Mouse (Mus musculus) liver, embryonic 16.5 days (tissue): ENCODE measurements around the gene Gm35134. TPM values are rescaled to one million over a fixed set of nuclear protein-coding genes. Genes with fewer than 3 reads are reported as not detected.
"Not testable (repeated sequence)": the region's sequence is repeated elsewhere in the genome, so short reads cannot be mapped to it uniquely, and the experiment has no call there.

ENCODE experiments used
- ATAC-seq: fragments of 200-750 bp; cut with Nextera tagmentation; 2 replicates; pipeline ENCODE4 v1.8.0; 2017; ENCODE audit warnings: low read depth, mild to moderate bottlenecking, moderate number of reproducible peaks, moderate library complexity
- H3K27ac ChIP-seq: fragments of 300-500 bp; sonication (generic); 2 replicates; pipeline ENCODE4 v1.5.1; 2014; ENCODE audit warnings: mild to moderate bottlenecking, low read length
- H3K27me3 ChIP-seq: fragments of 300-500 bp; sonication (generic); 2 replicates; pipeline ENCODE4 v1.6.1; 2014; ENCODE audit warnings: low read depth, low read length, mixed read lengths; ENCODE audit not compliant: control insufficient read depth, insufficient read depth
- H3K36me3 ChIP-seq: fragments of 300-500 bp; sonication (generic); 2 replicates; pipeline ENCODE4 v1.6.1; 2014; ENCODE audit warnings: mild to moderate bottlenecking; ENCODE audit not compliant: control insufficient read depth, insufficient read depth
- H3K4me1 ChIP-seq: fragments of 300-500 bp; sonication (generic); 2 replicates; pipeline ENCODE4 v1.6.1; 2014; ENCODE audit warnings: low read depth, low read length, mixed read lengths; ENCODE audit not compliant: control insufficient read depth
- H3K4me2 ChIP-seq: fragments of 300-500 bp; sonication (generic); 2 replicates; pipeline ENCODE4 v1.6.1; 2014; ENCODE audit warnings: low read depth, low read length, mixed read lengths
- H3K4me3 ChIP-seq: fragments of 300-500 bp; sonication (generic); 2 replicates; pipeline ENCODE4 v1.5.1; 2014; ENCODE audit warnings: low read depth, mild to moderate bottlenecking, low read length
- H3K9ac ChIP-seq: fragments of 300-500 bp; sonication (generic); 2 replicates; pipeline ENCODE4 v1.6.1; 2014; ENCODE audit warnings: low read depth, low read length
- H3K9me3 ChIP-seq: fragments of 300-500 bp; sonication (generic); replicated peaks from 2 replicates; pipeline ENCODE4 v1.6.1; 2016; ENCODE audit warnings: low read length; ENCODE audit not compliant: control insufficient read depth
- WGBS: fragments of 180-500 bp; shearing (Covaris S2); extraction: QIAGEN DNeasy Blood & Tissue Kit; methylation state at CpG from one replicate; pipeline ENCODE4 v1.1.7; 2014; ENCODE audit not compliant: insufficient replicate concordance; 5-methylcytosine and 5-hydroxymethylcytosine counted together
- polyA plus RNA-seq: library from polyadenylated mRNA; unstranded; fragments of >200 nt; fragmentation: Nextera tagmentation; extraction: Ambion mirVana; gene quantifications from 2 replicates; pipeline ENCODE4 v1.2.1, GENCODE M21; 2015

Gene Gm35134
- not detected in 2 replicates for polyA plus RNA-seq

- not testable (repeated sequence) for ATAC-seq, H3K4me2 ChIP-seq, H3K9ac ChIP-seq, H3K4me1 ChIP-seq, H3K4me3 ChIP-seq, H3K9me3 ChIP-seq, H3K27me3 ChIP-seq, H3K27ac ChIP-seq, H3K36me3 ChIP-seq
- no CpG with 5 or more reads among the region's 7 CpGs for WGBS
Observed at GRCm38 (mm10) chrY:19112707-19113106, at the start of gene Gm35134. Gene Gm35134, plus strand, starts transcription at chrY:19113007.
